Mouse (Mus musculus): ENCODE data around the gene Prm2. TPM values are rescaled to one million over a fixed set of nuclear protein-coding genes. Genes with fewer than 3 reads are reported as not detected.

Prm2 gene
- polyA plus RNA-seq, 1 experiment from 2014 or later = not detected

DNA sequence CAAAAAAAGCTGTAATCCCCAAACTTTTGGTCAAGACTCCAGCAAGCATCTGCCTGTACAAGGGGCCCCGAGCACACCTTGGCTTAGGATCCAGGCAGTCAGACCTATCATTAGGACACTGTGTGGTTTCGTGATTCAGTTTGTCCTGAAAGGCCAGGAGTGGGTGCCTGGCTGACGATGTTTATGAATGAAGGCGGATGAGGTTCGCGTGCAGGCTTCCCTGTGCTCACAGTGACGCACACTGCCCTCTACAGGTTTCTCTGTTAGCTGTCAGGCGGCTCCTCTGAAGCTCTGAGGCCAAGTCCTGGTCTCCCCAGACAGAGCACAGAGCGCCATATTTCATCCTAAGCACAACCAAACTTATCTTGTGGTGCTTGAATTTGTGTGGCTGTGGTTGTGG, 9.6 kb downstream of the Prm2 start:
- DNase-seq (ENCODE audit: low read depth, low spot score) (peak; percentile 51), ATAC-seq (peak; percentile 32)
- ChIA-PET POLR2A (interaction anchor here (1.5 to 2.1 kb wide), 2 partner anchors 50 to 52 kb away, joined by 5 to 6 read pairs; no protein-coding TSS in a partner anchor), CTCF (interaction anchor here (1.0 to 4.7 kb wide), 12 partner anchors 9 to 160 kb away, joined by 3 to 18 read pairs (median 3); no protein-coding TSS in a partner anchor)
- no peak for TF ChIP-seq CTCF (IDR thresholded peaks at IDR 0.05)
- no peaks in the 10 kb centered on the region for H3K27me3 ChIP-seq
- in situ Hi-C loops (cut with MboI; ENCODE audit: low pct_unique_long_range_greater_than_20kb) = loop anchor here (5.0 kb wide), 1 partner anchor 214 kb away; no protein-coding TSS in a partner anchor

DNA sequence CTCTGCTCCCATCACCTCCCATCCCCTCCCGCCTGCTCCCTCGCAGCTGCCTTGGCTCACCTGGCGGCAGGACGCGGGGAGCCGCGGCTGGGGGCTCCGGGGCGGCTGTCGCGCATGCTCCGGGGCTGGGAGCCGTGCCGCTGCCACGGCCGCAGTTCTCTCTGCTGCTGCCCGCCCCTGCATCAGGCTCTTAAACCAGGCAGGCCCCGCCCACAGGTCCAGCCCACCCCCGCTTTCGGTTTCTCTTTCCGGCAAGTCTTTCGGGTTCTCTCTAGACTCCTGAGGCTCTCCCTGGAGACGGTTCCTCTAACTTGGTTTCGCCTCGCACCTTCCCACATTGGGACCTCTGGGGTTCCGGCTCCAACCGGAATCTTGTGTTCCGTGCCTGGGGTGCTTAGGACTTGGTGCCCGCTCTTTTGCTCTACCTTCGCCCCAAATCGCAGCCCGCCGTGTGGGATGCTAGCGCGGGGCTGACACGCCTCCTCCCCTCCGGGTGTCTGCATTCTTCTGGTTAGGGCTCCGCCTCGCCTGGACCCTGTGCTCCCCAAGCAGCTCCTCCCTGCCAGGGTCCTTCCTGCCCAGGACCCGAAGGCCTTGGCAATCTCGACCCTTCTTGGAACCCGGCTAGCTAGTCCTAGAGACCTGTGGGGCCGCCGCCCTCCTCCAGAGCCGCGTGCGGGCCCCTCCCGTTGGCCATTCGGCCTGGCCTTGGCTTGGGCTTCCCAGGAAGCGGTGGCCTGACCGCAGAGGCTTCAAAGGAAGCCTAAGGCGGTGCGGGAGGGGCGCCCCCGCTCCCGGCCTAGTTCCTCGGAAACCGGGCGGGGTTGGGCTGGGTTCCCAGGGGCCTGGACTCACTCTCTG, 10.3 kb downstream of the Prm2 start, which contains the start of gene Socs1:
Gene Socs1 (minus strand): TSS at position 166 of the 861 bp plus-strand sequence.
- in situ Hi-C loops (cut with MboI; ENCODE audit: low pct_unique_long_range_greater_than_20kb) = loop anchor here (5.0 kb wide), 1 partner anchor 213 kb away; no protein-coding TSS in a partner anchor
- H3K27me3 ChIP-seq = no peaks in the 10 kb centered on the region
- DNase-seq (ENCODE audit: low read depth, low spot score) (peak; percentile 81), ATAC-seq (peak; percentile 72)
- CTCF ChIA-PET = interaction anchor here (1.1 to 4.7 kb wide), 11 partner anchors 9 to 160 kb away, joined by 3 to 18 read pairs (median 3); no protein-coding TSS in a partner anchor
- TF ChIP-seq CTCF (IDR thresholded peaks at IDR 0.05) = no peak
- POLR2A ChIA-PET = interaction anchor here (0.8 to 2.1 kb wide), 3 partner anchors 51 to 60 kb away, joined by 3 to 6 read pairs (median 5); no protein-coding TSS in a partner anchor

DNA sequence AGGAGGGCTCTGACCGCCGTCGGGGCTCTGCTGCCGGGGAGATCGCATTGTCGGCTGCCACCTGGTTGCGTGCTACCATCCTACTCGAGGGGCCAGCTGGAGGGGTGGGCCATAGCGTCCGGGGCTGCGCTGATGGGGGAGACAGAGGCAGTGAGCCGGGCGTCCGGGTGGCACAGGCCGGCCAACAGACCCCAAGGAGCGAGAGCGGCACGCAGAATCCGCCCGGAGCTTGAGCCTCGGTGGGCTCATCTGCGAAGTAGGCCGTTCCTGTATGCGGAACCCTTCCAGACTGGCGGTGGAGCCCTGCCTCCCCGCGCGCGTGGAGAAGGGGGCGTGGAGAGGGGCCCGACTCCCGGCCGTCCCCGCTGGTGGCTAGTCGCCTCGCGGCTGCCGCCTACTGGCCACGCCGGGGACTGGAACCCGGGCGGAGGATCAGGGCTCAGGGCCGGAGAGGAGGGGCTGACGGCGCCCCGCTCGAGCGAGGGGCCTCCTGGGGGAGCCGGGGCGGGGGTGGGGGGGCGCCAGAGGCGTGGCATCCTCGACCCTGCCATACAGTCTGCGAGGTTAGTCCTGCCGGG, 11.1 kb downstream of the Prm2 start:
- TF ChIP-seq CTCF (IDR thresholded peaks at IDR 0.05) = no peak
- ATAC-seq (peak; percentile 73), DNase-seq (ENCODE audit: low read depth, low spot score) (peak; percentile 42)
- ChIA-PET CTCF (interaction anchor here (1.1 kb wide), 1 partner anchor 145 kb away, joined by 3 read pairs; no protein-coding TSS in a partner anchor), POLR2A (interaction anchor here (0.8 to 2.1 kb wide), 3 partner anchors 51 to 61 kb away, joined by 3 to 6 read pairs (median 5); no protein-coding TSS in a partner anchor)
- in situ Hi-C loops (cut with MboI; ENCODE audit: low pct_unique_long_range_greater_than_20kb) = loop anchor here (5.0 kb wide), 1 partner anchor 213 kb away; no protein-coding TSS in a partner anchor
- H3K27me3 ChIP-seq = no peaks in the 10 kb centered on the region

DNA sequence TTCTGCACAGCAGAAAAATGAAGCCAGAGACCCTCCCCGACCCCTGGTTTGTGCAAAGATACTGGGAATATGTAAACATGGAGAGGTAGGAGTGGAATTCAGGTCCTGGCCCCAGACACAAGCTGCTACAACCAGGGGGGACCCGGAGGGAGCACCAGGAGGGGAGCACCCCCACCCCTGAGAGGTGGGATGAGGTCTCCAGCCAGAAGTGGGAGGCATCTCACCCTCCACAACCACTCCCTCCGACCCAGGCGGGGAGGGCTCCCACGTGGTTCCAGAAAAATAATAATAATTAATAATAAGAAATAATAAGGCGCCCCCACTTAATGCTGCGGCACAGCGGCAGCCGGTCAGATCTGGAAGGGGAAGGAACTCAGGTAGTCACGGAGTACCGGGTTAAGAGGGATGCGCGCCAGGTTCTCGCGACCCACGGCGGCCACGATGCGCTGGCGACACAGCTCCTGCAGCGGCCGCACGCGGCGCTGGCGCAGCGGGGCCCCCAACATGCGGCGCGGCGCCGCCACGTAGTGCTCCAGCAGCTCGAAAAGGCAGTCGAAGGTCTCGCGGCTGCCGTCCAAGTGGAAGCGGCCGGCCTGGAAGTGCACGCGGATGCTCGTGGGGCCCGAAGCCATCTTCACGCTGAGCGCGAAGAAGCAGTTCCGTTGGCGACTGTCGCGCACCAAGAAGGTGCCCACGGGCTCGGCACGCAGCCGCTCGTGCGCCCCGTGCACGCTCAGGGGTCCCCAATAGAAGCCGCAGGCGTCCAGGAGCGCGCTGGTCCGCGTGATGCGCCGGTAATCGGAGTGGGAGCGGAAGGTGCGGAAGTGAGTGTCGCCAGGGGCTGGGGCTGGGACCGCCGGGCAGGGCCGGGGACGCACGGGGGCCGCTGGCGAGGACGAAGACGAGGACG, 11.8 kb downstream of the Prm2 start:
- no peak for DNase-seq (ENCODE audit: low read depth, low spot score)
- H3K27me3 ChIP-seq = no peaks in the 10 kb centered on the region
- ATAC-seq = no peak
- TF ChIP-seq CTCF (IDR thresholded peaks at IDR 0.05) = no peak
- POLR2A ChIA-PET = interaction anchor here (0.8 to 2.1 kb wide), 2 partner anchors 52 to 62 kb away, joined by 3 to 5 read pairs; no protein-coding TSS in a partner anchor
- in situ Hi-C loops (cut with MboI; ENCODE audit: low pct_unique_long_range_greater_than_20kb) = no loop called here
- CTCF ChIA-PET = no interaction called here

DNA sequence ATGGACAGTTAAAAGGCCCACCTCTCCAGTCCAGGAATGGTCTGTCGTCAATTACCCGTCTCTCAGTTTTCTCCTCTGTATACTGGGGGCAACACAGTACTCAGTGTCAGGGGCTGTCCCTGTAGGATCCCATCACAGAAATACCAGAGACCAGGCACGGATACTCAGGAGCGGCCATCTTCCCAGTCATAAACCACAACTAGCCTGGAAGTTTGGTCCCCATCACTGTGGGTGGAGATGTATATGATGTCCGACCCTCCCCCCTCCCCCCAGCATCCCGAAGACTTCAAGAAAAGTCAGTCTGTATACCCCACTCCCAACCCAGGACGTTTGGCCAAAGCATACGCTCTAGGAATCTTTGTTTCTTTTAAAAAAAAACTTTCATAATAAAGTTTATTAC, 12.5 kb downstream of the Prm2 start:
- CTCF ChIA-PET = interaction anchor here (1.3 to 1.7 kb wide), 2 partner anchors 16 to 118 kb away, joined by 3 to 7 read pairs; no protein-coding TSS in a partner anchor
- in situ Hi-C loops (cut with MboI; ENCODE audit: low pct_unique_long_range_greater_than_20kb) = no loop called here
- POLR2A ChIA-PET = no interaction called here
- no peak for DNase-seq (ENCODE audit: low read depth, low spot score)
- no peak for TF ChIP-seq CTCF (IDR thresholded peaks at IDR 0.05)
- no peaks in the 10 kb centered on the region for H3K27me3 ChIP-seq
- ATAC-seq = no peak

DNA sequence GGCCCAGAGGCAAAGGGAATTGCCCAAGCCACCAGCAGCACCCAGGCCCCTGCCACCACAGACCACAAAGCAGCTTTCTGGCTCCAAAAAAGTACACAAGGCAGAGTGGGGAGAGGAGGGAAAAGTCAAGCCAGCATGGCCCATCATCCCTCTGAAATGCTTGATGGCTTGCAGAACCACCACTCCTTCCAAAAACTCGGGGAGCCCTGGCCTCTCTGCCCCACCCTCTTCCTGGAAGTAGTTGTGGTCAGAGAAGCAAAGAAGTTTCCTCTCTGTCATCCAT, 12.8 kb downstream of the Prm2 start:
- no peak for ATAC-seq
- in situ Hi-C loops (cut with MboI; ENCODE audit: low pct_unique_long_range_greater_than_20kb) = no loop called here
- H3K27me3 ChIP-seq = no peaks in the 10 kb centered on the region

DNA sequence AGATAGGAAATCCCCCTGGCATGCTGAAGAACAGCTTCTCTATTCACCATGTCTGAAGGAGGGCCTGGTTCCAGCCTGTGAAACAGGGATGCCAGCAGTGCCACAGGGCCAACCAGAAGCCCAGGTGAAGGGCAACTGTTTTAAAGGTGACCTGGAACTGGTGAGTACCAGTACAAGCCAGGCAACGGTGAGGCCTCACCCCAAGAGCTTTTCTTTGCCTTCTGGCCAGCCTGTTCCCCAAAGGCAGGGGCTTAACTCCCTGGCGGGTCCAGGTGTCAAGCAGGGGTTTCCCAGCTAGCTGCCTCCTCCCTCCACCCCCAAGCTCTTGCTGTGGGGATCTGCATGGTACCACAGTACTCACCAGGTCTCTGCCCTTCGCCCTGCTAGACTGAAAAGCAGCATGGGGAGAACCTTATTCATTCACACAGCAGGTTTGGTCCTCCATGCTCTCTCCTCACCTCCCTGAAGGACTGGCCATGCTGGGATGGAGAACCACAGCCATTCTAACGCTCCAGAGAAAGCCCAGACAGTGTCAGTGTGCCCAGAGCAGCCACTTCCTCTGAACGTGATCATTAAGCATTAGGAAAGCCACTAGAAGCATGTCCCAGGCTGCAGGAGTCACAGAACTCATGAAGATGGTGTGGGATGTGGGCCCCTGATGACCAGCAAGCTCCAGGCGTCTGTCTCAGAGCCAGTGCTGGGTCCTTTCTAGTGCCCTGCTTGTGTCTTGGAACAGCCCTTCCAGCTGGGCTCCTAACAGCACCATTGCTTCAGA, 13.4 kb downstream of the Prm2 start:
- ATAC-seq = no peak
- POLR2A ChIA-PET = interaction anchor here (0.6 to 1.0 kb wide), 3 partner anchors 121 to 930 kb away, joined by 3 read pairs; no protein-coding TSS in a partner anchor
- in situ Hi-C loops (cut with MboI; ENCODE audit: low pct_unique_long_range_greater_than_20kb) = no loop called here
- no peak for DNase-seq (ENCODE audit: low read depth, low spot score)
- H3K27me3 ChIP-seq = no peaks in the 10 kb centered on the region
- TF ChIP-seq CTCF (IDR thresholded peaks at IDR 0.05) = no peak
- CTCF ChIA-PET = interaction anchor here (0.7 to 2.5 kb wide), 6 partner anchors 13 to 213 kb away, joined by 3 to 9 read pairs (median 4); no protein-coding TSS in a partner anchor

More for the DNA sequence above, 12.8 kb downstream of the Prm2 start:
- TF ChIP-seq CTCF (IDR thresholded peaks at IDR 0.05) = no peak
- DNase-seq (ENCODE audit: low read depth, low spot score) = no peak
- ChIA-PET CTCF (interaction anchor here (1.3 to 2.5 kb wide), 5 partner anchors 13 to 213 kb away, joined by 3 to 9 read pairs (median 5); no protein-coding TSS in a partner anchor), POLR2A (interaction anchor here (0.7 kb wide), 1 partner anchor 122 kb away, joined by 3 read pairs; no protein-coding TSS in a partner anchor)

DNA sequence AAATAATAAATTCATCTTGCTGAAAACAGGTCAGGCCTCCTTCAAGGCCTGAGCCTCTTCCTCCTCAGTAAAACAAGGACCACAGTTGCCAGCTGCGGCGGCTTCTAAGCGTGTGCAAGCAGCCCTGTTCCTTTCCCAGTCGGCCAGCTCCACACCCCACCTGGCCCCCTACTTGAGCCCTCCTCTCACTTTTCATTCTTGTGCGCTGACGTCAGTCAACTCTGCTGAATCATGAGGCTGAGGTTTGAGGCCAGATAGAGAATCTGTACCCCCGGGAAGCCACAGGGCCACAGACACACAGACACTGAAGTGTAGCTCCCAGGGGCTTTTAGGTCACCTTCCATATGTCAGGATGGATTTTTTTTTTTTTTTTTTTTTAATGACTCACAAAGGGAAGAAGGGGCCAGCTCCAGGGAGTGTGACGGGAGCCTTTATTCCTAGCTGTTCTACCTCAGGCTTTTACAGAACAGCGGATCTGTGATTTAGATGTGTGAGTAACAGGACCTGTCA, 14.0 kb downstream of the Prm2 start:
- peak; percentile 2 for ATAC-seq
- POLR2A ChIA-PET = interaction anchor here (0.6 to 1.0 kb wide), 2 partner anchors 185 to 931 kb away, joined by 3 read pairs; no protein-coding TSS in a partner anchor
- DNase-seq (ENCODE audit: low read depth, low spot score) = peak; percentile 68
- no peaks in the 10 kb centered on the region for H3K27me3 ChIP-seq
- CTCF ChIA-PET = interaction anchor here (0.7 to 2.5 kb wide), 7 partner anchors 12 to 212 kb away, joined by 3 to 9 read pairs (median 4); no protein-coding TSS in a partner anchor
- no peak for TF ChIP-seq CTCF (IDR thresholded peaks at IDR 0.05)
- in situ Hi-C loops (cut with MboI; ENCODE audit: low pct_unique_long_range_greater_than_20kb) = no loop called here

All from Patski (cell line).